Mouse (Mus musculus) ovary, postnatal 14 days (tissue): ENCODE data around the gene Gpc6.

Source experiments
- DNase-seq: peaks from one replicate; pipeline ENCODE4 v3.0.0; 2022; ENCODE audit warnings: low spot score

The Gpc6 gene

DNA sequence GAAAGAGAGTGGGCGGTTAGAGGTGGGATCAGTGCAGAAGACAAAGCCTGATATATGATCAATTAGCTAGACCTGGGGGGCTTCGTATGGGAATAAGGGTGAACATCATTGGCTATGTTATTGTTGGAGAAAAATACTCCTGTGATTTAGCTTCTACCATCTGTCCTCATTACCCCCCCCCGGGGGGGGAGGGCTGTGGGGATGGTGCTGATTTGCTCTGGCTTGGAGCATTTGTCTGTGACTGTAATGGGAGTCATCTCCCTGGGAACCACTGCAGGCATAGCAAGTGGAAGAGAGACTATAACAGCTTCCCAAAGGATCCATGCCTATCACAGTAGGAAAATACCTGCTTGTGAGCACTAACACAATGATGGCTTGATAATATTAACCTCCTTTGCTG, 783.7 kb downstream of the Gpc6 start:
- DNase-seq = no peak

DNA sequence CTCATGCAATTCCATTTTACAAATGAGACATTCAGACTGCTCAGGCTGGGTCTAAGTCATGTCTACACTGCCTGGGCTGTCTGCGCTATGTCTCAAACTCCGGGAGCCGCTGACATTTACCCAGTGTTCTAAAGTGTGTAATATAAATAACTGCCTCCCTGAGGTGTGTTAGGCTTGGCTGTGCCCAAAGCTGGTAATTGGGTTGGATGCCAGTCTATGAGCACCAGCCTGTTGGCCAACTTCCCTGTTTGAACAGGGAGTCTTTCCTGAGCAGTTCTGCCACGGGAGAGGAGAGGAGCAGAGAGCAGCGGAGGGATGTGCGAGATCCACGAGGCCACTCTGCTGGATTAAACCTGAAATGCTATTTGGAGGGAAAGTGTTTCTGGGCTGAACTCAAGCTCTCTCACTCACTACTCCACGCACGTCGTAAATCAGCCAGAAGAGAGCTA, 785.4 kb downstream of the Gpc6 start:
- DNase-seq = no peak

DNA sequence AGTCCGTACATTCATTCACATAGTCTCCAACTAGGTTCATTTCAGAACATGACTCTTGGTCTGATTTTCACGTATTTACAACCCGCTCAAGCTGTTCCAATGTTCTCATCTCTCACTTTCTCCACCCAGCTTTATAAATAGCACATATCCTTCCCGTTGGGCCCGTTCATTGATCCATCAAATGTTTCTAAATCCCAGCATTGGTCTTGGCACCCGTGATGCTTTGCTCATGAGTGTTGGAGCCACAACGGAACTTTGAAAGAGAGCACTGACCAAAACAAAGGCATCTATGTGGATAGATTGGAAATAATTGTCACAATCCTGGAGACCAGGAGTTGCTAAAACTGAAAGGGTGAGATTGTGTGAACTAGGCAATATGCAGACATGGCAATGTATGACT, 787.2 kb downstream of the Gpc6 start:
- no peak for DNase-seq

DNA sequence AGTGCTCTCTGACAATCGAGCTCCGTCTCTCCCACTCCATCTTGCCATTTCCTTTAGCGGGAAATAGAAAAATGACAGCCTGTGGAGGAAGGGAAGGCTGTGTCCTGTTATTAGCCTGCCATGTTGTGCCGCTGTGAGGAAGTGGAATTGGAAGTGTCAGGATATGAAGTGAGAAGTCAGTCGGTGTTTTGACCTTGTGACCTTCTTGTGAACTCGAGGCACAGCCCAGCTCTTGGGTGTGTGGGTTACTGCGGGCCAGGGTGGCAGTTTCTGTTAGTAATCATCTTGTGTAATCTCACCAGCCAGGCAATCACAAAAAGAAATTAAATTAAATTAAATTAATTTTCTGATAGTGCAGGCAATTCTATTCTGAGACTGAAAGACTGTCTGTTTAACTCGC, 789.0 kb downstream of the Gpc6 start:
- no peak for DNase-seq

DNA sequence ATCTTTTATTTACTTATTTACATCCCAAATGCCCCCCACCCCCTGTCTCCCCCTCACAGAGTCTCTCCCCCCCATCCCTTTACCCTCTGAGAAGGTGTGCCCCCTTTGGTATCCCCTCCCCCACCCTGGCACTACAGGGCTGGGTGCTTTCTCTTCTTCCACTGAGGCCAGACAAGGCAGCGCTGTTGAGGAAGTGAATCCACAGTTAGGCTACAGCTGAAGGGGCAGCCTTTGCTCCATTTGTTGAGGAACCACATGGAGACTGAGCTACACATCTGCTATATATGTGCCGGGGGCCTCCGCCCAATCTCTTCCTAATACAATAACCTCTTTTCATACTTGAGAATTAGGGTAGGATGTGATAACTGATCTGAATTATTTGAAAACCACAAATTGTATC, 791.2 kb downstream of the Gpc6 start:
- DNase-seq = no peak

DNA sequence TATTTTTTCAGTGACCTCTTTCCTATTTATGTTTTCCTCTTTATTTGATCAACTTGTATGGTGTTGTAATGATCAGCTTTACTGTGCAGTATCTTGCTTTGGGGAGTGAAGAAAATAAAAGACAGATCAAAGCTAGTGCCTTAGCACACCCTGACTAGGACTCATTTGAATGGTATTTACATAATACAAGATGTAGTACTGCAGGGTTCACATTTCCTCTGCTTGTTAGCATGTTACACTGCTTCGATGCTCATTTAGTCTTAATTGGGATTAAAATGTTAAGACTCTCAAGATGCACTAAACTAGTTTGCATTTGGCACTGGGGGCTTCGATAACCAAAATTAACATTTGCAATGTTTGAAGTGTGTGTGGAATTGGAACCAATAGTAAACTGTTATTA, 803.6 kb downstream of the Gpc6 start:
- DNase-seq = no peak

DNA sequence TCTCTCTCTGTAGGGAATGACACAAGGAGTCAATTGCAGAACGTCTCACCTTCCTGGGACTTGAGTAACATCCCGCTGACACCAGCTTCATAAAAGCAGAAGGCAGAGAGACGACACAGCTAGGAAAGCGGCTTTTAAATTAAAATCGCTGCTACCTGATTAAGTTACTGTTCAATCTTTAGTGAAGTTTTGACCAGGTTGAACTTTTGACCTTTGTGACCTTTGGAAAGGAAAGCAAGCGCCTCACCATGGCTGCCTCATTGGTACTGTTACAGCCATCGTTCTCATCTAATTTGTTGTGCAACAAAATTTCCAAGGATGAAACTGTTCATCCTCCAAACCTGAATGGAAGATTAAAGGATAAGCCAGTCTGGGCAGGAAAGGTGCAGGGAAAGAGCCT, 830.1 kb downstream of the Gpc6 start:
- no peak for DNase-seq

DNA sequence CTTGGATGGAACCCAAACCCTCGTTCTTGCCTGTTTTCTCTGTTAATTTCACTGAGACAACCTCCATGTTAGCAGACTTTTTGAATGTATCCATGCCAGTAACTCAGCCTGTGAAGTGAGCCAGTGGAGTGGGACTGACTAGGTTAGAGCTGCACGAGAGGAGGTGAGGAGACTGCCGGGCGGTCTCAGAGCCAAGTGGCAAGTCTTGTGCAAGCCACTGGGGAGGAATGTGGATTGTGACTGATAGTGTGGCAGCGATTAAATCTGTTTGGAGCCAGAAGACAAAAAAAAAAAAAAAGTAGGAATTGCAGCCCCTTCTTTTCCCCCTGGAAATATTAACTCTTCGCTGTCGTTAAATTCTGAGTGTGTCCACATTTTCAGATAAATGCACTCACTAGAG, 831.4 kb downstream of the Gpc6 start:
- DNase-seq = no peak

DNA sequence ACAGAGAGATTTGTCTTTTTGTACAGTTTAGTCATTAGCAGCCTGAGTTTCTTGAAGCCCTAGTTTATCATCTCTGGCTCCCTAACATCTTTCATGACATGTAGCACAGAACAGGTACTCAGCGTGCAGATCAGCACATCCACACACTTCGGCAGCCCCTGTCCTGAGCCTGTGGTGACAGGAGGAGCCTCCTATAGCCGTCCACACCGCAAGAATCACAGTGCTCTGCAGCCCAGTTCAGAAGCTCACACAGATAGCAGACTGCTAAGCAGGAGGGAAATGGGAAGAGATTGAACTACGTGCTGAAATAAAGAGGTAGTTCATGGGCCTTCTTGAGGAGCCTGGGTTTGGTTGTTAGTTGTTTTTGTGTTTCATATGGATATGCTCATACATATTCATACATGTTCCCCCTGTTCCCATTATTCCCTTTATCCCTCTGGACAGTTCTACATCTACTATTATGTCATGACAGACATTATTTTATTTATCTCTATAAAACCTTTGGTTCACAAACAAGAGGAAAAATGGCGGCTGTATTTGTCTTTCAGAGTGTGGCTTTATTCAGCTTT, 832.8 kb downstream of the Gpc6 start:
- DNase-seq = no peak

DNA sequence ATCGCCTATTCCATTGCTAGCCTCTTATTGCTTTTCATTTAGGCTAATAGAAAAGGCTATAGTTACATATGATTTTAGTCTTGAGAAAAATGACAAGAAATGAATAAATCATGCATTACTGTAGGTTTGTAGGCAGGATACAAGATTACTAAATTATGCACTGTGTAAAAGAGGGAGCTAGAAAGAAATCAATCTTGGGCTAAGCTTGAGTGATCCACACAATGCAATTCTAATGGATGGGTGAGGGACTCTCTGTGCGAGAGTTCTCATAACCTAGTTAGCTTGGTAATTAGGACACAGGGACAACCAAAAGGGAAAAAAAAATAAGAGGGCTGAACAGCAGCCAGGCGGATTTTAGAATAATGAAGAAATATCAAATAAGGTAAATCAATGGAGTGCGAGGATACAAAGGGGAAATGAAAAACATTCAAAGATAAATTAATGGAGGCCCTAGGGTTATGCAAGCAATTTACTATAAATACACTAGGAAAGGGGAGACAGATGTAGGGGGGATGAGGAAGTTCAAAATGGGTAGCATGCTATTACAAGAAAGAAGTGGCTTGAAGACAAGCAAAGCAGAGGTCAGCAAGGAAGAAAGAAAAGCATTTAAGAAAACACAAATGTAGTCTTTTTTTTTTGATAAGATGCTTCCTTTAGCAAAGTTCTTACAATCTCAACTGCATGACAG, 835.9 kb downstream of the Gpc6 start:
- DNase-seq = no peak

DNA sequence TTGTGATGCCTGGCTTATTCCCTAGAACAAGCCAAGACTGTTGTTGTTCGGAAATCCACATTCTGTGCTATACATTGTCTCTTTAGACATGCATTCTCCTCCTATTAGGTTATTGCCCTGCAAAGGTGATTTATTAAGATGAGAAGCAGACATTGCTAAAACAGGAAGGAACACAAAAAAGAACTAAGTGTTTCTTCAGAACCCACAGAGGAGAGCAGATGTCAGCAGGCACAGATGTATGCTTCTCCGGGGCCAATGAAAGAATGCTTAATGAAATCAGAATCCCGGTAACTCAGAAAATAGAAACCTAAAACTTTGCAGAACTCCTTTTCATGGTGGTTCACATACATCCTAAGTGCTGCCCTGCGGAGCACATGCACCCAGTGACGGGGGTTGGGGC, 837.8 kb downstream of the Gpc6 start:
- DNase-seq = no peak

DNA sequence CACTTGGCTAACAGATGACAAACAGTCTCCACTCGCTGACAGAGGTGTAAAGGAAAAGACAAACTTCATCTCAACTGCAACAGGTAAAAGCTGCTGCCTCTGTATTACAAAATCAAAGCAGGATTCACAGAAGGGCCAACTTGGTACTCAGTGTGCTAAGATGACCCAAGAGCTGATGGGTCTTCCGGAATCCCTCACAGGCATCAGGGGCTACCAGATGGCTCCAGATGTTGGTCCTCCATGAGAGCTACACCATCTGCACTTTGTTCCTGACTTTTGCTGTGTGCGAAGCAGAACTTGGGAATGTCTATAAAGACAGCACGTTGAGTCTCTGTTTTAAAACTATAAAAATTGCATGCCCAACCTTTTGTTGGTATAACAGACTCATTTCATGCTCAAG, 842.7 kb downstream of the Gpc6 start:
- no peak for DNase-seq

DNA sequence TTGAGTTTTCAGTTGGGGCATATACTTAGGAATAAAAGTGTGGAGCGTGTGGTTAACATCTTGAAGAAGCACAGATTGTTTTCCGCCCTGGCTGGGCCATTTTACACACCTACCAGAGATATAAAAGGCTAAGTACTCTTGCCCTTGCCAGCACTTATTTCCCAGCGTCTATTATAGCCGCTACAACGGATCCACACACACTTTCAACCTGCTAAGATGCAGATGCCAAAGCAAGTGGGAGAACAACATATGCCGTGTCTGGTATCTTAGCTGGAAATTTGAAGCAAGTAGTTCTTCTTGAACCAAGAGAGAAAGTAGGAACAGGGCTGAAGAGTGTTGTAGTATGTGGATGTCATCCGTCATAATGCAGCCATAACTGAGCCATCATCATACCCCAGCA, 843.6 kb downstream of the Gpc6 start:
- no peak for DNase-seq

DNA sequence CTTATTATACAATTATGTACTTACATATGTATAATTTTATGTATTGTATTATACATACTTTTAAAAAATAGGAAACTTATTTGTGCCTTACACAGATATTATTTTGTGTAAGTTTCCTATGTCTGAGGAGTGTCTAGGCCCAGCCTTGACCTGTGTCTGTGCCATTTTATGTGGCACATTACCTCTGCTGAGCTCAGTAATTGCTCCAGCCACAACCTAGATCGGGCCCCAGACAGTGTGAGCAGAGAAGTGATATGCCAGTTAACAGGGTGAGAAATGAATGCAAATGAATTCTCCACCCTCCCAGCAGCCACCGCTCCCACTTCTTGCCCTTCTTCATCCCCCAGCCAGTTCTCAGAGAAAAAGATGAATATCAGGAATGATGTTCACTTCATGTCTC, 848.3 kb downstream of the Gpc6 start:
- DNase-seq = no peak

DNA sequence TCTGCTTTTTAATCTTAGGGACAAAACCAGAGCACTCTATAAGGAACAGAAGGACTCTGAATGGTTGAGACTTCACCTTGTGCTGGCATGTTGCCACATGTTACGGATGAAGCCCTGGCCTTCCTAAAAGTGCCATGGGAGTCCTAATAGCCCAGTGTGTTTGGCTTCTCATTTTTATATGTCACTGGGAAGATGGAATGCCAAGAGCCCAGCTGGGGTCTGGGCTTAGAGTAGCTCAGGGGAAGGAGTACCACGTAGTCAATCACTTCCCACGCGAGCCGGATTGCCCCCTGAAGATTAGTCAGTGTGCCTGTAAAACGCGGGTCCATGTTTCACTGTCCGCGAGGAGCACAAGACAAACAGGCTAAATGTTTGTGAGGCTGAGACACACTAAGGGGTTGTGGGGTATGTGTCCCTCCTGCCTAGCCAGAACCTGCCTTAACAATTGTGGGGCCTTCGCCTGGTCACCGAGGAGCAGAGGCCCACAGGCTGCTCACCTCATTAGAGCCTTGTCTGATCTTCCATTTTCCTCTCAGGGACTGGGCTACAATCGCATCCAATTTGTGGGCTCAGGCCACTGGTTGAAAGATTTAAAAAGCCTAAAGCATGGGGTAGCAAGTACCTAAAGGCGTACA, 852.9 kb downstream of the Gpc6 start:
- DNase-seq = no peak

DNA sequence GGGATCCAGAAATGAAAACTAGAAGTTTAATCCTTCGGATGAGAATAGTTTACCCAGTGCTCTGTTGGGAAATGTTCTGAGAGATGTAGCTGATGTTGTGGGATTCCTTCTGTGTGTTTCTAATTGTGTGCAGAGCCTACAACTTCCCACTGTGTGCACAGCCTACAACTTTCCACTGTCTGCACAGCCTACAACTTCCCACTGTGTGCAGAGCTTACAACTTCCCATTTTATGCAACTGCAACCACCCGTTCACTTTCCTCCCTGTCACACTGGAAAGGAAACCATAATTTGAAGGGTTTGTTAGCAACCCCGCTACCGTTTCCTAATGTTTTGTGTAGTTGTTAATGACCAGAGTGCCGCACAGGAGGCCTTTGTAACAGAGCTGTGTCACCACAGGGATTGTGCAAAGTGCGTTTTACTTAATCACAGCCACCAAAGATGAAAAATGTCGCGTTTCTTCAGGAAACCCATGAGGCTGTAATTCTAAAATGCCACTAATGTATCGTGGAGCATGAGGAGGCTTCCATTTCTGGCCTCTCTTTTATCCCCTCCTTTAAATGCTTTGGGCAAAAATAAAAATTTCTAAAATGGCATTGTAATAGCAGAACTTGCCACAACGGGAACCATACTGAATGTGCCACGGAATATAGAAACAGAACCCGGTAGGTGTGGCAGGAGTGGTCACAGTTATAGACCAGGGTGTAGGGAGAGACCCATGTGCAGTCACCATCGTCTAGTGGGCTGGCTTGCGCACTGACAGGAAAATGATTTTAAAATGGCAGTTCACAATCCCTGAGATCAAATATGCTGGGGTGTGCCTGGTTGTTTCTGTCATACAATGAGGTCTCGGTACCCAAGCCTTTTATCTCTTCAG, 853.7 kb downstream of the Gpc6 start:
- no peak for DNase-seq

DNA sequence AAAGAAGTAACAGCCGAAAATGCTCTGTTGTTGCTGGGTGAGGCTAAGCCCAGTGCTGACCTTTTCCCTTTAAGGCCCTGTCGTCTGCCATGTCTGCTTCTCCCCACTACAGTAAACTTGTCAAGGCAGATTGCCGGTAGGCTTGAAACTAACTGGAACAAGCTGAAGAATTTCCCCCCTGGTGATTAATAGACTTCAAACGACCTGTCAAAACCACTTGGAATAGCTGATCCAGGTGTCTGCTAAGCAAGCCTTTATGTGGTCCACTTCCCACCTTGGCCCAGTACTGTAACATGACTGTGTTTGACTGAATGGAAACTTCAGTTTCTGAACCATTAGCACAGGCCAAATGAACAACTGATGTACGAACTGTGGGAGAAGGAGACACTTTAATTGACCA, 856.6 kb downstream of the Gpc6 start:
- no peak for DNase-seq

DNA sequence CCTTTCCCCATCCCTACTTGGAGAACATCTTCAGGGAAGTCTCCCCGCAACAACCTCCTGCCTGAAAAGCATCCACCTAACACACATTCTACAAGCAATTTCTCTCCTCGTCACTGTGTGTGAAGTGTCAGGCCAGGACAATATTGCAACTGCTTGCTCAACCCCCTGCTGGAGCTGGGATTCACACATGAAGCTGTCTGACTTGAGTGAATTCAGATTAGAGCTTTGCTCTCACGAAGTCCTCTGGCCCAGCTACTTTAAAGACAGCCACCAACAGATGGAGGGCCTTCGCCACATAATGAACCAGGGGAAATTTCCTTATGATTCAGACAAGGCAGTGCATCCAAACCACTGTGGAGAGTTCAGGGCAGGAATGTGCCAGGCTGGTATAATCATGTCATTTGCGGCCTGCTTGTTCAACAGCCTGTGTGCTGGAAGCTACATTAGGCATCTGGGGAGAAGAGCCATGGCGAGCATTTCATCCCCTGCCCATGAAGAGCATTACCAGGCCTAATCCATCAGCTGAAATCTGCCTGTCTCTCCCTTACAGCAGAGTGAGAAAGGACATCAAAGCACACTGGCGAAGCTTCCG, 858.7 kb downstream of the Gpc6 start:
- DNase-seq = no peak

DNA sequence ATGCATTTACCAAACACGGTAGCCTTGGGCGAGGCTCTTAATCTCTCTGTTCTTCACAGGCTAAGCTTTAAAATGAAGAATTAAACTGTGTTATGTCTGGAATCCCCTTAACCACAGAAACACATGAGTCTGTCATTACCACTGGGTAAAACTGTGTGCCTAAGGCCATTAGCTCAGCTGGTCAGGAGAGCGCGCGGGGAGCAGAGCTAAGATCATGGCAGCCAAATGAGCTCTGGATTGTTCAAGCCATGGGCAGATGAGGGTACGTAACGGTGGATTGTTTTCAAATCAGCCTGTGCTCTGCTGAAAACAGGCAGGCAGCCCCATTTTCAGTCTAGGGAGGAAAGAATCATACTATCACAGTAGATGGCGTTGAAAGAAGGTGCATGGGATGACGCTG, 859.8 kb downstream of the Gpc6 start:
- DNase-seq = no peak

DNA sequence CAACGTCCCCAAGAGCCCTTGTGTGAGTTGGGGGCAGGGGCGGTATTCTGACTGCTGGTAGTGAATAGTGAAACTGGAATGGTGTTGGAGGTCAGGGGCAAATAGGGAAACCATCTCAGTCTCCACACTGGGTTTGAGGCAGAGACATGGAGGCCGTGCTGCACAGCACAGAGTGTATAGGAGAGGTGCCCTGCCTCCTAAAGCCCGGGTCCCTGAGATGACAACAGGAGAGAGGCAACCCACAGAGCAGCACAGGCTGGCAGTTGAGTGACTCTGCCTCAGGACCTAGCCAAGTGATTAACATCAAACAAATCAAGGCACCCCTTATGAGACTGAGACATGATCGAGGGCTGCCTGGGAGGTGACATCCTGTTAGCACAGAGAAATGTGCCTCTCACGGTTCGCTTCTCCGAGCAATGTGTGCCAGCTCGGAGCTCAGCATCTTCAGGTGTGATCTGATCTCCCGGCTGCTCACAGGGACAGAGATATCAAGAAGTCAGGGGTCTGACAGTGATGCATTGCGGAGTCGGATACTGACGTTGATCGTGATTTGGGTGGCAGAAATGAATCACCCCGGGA, 860.5 kb downstream of the Gpc6 start:
- DNase-seq = no peak

DNA sequence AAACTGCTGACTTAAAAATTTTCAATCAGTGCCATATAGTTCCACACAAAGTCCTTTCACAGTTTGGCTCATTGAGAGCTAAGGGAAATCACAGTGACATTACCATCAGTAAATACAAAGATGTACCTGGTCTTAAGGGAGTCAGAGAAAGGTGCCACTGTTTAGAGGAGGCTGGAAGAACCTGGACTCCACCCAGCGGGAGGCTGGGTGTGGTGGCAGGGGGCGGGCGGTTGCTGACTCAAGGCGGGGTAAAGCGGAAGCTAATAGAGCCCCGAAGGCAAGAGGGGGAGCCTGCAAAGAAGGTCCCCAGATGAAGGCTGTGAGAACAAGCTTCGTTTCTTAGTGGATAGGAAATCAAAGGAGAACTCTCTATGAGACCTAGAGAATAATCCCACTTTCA, 861.5 kb downstream of the Gpc6 start:
- no peak for DNase-seq

DNA sequence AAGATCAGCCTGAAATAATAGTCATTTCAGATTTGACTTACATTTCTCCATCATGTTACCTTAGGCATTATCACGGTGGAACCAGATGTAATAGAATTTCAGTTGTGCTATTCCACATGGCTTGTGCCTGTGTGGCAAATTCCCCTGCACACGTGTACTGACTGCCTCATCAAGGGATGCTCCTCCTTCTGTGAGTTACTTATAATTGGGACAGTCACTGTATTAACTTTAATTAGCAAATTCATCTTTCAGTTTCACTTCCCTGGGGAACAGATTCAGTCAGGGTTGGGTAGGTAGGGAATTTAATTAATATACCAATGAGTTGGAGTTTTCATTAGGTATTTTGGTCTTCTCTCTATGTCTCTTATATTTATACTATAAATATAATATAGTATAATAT, 869.8 kb downstream of the Gpc6 start:
- no peak for DNase-seq
